Mouse (Mus musculus) small intestine, adult 2 months (tissue): Measurements from ENCODE around the gene 1700025G04Rik. TPM values are rescaled to one million over a fixed set of nuclear protein-coding genes. Genes with fewer than 3 reads are reported as not detected.
A peak's percentile ranks its signal among the peaks of the same experiment; 100 is the strongest.

ENCODE experiments used
- H3K27ac ChIP-seq: fragments of 200-500 bp; 2 replicates; pipeline ENCODE4 v1.5.1; 2012; ENCODE audit warnings: low read depth, low read length, control low read depth, inconsistent platforms; ENCODE audit not compliant: insufficient read depth
- H3K27me3 ChIP-seq: fragments of 200-500 bp; 2 replicates; pipeline ENCODE4 v1.6.1; 2012; ENCODE audit warnings: mild to moderate bottlenecking, moderate library complexity, low read length, inconsistent platforms; ENCODE audit not compliant: control insufficient read depth, insufficient read depth
- H3K36me3 ChIP-seq: fragments of 200-500 bp; 2 replicates; pipeline ENCODE4 v1.6.1; 2012; ENCODE audit warnings: mild to moderate bottlenecking, low read length, control low read depth, inconsistent platforms; ENCODE audit not compliant: control insufficient read depth, insufficient read depth
- H3K4me1 ChIP-seq: fragments of 200-500 bp; 2 replicates; pipeline ENCODE4 v1.6.1; 2012; ENCODE audit warnings: low read length, inconsistent platforms, mixed read lengths; ENCODE audit not compliant: control insufficient read depth, insufficient read depth, insufficient read length
- H3K4me3 ChIP-seq: fragments of 200-500 bp; 2 replicates; pipeline ENCODE4 v1.5.1; 2012; ENCODE audit warnings: low read depth, mild to moderate bottlenecking, control low read depth, inconsistent platforms, low read length, moderate library complexity
- CTCF ChIP-seq: fragments of 200-500 bp; IDR thresholded peaks from 2 replicates; pipeline ENCODE4 v1.5.1; 2012; ENCODE audit warnings: low read depth, mild to moderate bottlenecking, control low read depth, inconsistent platforms, low read length, moderate library complexity, mixed read lengths; ENCODE audit not compliant: insufficient replicate concordance, insufficient read length; ENCODE audit errors: extremely low read depth
- POLR2A ChIP-seq: fragments of 200-500 bp; IDR thresholded peaks from 2 replicates; pipeline ENCODE4 v1.6.1; 2012; ENCODE audit warnings: low read depth, mild to moderate bottlenecking, control low read depth, inconsistent platforms, low read length, moderate library complexity
- WGBS: fragments of 180-500 bp; shearing (Covaris S2); methylation state at CpG from one replicate; pipeline ENCODE4 v1.1.7; 2018; 5-methylcytosine and 5-hydroxymethylcytosine counted together
- polyA plus RNA-seq: library from polyadenylated mRNA; depleted of rRNA; stranded (reverse); fragments of >200 nt; gene quantifications from 2 replicates; pipeline ENCODE4 v1.2.3, GENCODE M21; 2012

The 1700025G04Rik gene
- polyA plus RNA-seq, 1 experiment = 1.8 TPM

GRCm38 (mm10) chr1:152101746-152102145 lies 11.8 kb upstream of the 1700025G04Rik start:
- H3K4me3 ChIP-seq = no peak overlapping the region
- no peak overlapping the region for H3K27ac ChIP-seq
- 55% methylated on average over 5 of the region's 5 CpGs for WGBS
- TF ChIP-seq CTCF = no peak
- TF ChIP-seq POLR2A = no peak
- H3K27me3 ChIP-seq = peaks cover 4% of the 10 kb centered on the region; the same call in 1 of the 2 replicates
- H3K4me1 ChIP-seq = no peaks in the 10 kb centered on the region
- H3K36me3 ChIP-seq = no peaks in the 10 kb centered on the region

GRCm38 (mm10) chr1:152096045-152096444 lies 6.1 kb upstream of the 1700025G04Rik start:
- Histone ChIP-seq H3K4me3 (no peak overlapping the region), H3K27ac (no peak overlapping the region), H3K36me3 (no peaks in the 10 kb centered on the region), H3K4me1 (no peaks in the 10 kb centered on the region), H3K27me3 (peaks cover 6% of the 10 kb centered on the region; the same call in 1 of the 2 replicates)
- TF ChIP-seq CTCF (no peak), POLR2A (no peak)
- 49% methylated on average over 3 of the region's 3 CpGs for WGBS

DNA sequence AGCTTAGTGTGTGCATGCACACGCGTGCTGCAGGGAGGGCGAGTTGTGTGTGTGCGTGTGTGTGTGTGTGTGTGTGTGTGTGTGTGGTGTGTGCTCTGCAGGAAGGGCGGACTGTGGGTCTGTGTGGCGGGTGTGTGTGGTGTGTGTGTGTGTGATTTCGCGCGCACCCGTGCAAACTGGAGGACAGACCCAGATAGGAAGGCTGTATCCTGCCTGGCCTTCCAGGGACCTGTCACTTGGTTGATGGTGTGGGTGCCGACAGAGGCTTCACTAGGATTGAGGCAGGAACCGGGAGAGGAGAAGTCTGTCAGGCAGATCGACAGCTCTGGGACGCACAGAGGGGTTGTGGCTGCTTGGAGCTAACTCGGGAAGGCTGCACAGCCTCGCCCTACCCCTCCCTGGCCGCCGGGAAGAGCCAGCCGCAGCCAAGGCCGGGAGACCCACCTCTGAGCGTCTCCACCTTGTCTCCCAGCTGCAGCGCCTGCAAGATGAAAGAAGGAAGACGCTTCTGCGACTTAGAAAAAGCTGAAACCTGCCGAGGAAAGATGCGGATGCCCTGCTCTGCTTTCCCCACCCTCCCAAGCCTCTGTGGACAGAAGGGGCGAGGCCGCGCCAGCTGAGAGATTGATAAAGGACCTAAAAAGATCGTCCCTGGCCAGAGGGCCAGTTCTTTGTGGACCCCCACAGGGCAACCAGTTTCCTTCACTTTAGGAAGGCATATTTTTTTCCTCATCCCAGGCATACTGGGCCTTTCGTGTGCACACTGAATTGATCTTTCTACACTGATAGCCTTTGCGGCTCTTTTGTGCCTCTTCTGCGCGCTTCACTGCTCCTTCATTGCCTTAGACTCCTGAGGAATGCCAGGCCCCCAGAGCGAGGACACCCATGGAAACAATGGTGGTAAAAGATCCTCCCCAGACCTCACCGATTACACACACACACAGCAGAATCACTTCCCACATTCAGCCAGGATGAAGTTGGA lies 930 bp upstream of the 1700025G04Rik start:
- Histone ChIP-seq H3K4me3 (peak overlapping the region; percentile 80), H3K27ac (0 out of 2 replicates have a peak overlapping the region, but pooled peaks have one; percentile 14), H3K4me1 (no peaks in the 10 kb centered on the region; the same call in 1 of the 2 replicates), H3K36me3 (no peaks in the 10 kb centered on the region), H3K27me3 (0 out of 2 replicates have a peak, but pooled peaks cover 2% of the 10 kb centered on the region)
- WGBS = 7% methylated on average over 36 of the region's 36 CpGs
- TF ChIP-seq CTCF = no peak

- H3K27ac ChIP-seq = peak overlapping the region; percentile 28; the same call in 1 of the 2 replicates
- TF ChIP-seq POLR2A = no peak
- TF ChIP-seq CTCF = no peak
- 0 out of 2 replicates have a peak, but pooled peaks cover 2% of the 10 kb centered on the region for H3K27me3 ChIP-seq
- WGBS = 1% methylated on average over 24 of the region's 25 CpGs
- no peaks in the 10 kb centered on the region for H3K36me3 ChIP-seq
- H3K4me3 ChIP-seq = peak overlapping the region; percentile 80
- peaks cover 6% of the 10 kb centered on the region; the same call in 1 of the 2 replicates for H3K4me1 ChIP-seq
Measured at GRCm38 (mm10) chr1:152089526-152089925, 399 bp downstream of the 1700025G04Rik start.

- no peak for TF ChIP-seq POLR2A
- no peak for TF ChIP-seq CTCF
- Histone ChIP-seq H3K4me1 (peaks cover 8% of the 10 kb centered on the region; the same call in 1 of the 2 replicates), H3K27me3 (0 out of 2 replicates have a peak, but pooled peaks cover 2% of the 10 kb centered on the region), H3K27ac (peak overlapping the region; percentile 28; the same call in 1 of the 2 replicates), H3K36me3 (no peaks in the 10 kb centered on the region), H3K4me3 (peak overlapping the region; percentile 80)
- 5% methylated on average over 16 of the region's 16 CpGs for WGBS
Measured at GRCm38 (mm10) chr1:152088791-152089401, 1.0 kb downstream of the 1700025G04Rik start.

GRCm38 (mm10) chr1:152088030-152088429 lies 1.9 kb downstream of the 1700025G04Rik start:
- no peaks in the 10 kb centered on the region for H3K36me3 ChIP-seq
- TF ChIP-seq CTCF (no peak), POLR2A (no peak)
- H3K27ac ChIP-seq = no peak overlapping the region
- H3K4me3 ChIP-seq = no peak overlapping the region
- peaks cover 8% of the 10 kb centered on the region; the same call in 1 of the 2 replicates for H3K4me1 ChIP-seq
- 0 out of 2 replicates have a peak, but pooled peaks cover 2% of the 10 kb centered on the region for H3K27me3 ChIP-seq
- 90% methylated on average over 5 of the region's 5 CpGs for WGBS
